Mouse (Mus musculus) neural tube, embryonic 12.5 days (tissue): ENCODE data around the gene Oprm1. TPM values are rescaled to one million over a fixed set of nuclear protein-coding genes. Genes with fewer than 3 reads are reported as not detected.
A peak's percentile ranks its signal among the peaks of the same experiment; 100 is the strongest.

Source experiments
- ATAC-seq: fragments of 200-750 bp; cut with Nextera tagmentation; 2 replicates; pipeline ENCODE4 v1.8.0; 2017; ENCODE audit warnings: low read depth, mild to moderate bottlenecking, moderate TSS enrichment, moderate library complexity; ENCODE audit not compliant: low FRiP score
- H3K27ac ChIP-seq: fragments of 300-500 bp; sonication (generic); 2 replicates; pipeline ENCODE4 v1.5.1; 2016
- H3K27me3 ChIP-seq: fragments of 300-500 bp; sonication (generic); replicated peaks from 2 replicates; pipeline ENCODE4 v1.6.1; 2016; ENCODE audit warnings: mild to moderate bottlenecking
- H3K36me3 ChIP-seq: fragments of 300-500 bp; sonication (generic); 2 replicates; pipeline ENCODE4 v1.6.1; 2016; ENCODE audit warnings: mild to moderate bottlenecking
- H3K4me1 ChIP-seq: fragments of 300-500 bp; sonication (generic); 2 replicates; pipeline ENCODE4 v1.6.1; 2016
- H3K4me2 ChIP-seq: fragments of 300-500 bp; sonication (generic); replicated peaks from 2 replicates; pipeline ENCODE4 v1.6.1; 2016; ENCODE audit warnings: mild to moderate bottlenecking
- H3K4me3 ChIP-seq: fragments of 300-500 bp; sonication (generic); 2 replicates; pipeline ENCODE4 v1.5.1; 2016
- H3K9ac ChIP-seq: fragments of 300-500 bp; sonication (generic); 2 replicates; pipeline ENCODE4 v1.6.1; 2016; ENCODE audit warnings: mild to moderate bottlenecking
- H3K9me3 ChIP-seq: fragments of 300-500 bp; sonication (generic); 2 replicates; pipeline ENCODE4 v1.6.1; 2016; ENCODE audit warnings: mild to moderate bottlenecking
- WGBS: fragments of 180-500 bp; shearing (Covaris S2); methylation state at CpG from one replicate; pipeline ENCODE4 v1.1.7; 2016; 5-methylcytosine and 5-hydroxymethylcytosine counted together
- polyA plus RNA-seq: library from polyadenylated mRNA; unstranded; fragments of >200 nt; fragmentation: Nextera tagmentation; extraction: Ambion mirVana; gene quantifications from 2 replicates; pipeline ENCODE4 v1.2.1, GENCODE M21; 2016

The Oprm1 gene
- polyA plus RNA-seq, 1 experiment from 2014 or later: 0.61 TPM

GRCm38 (mm10) chr10:7062993-7063392 is 304.7 kb downstream of the Oprm1 start:
- WGBS: 91% methylated on average over 7 of the region's 7 CpGs
- Histone ChIP-seq H3K36me3 (no peaks in the 10 kb centered on the region), H3K9ac (no peak overlapping the region), H3K4me3 (no peak overlapping the region), H3K9me3 (no peaks in the 10 kb centered on the region), H3K27ac (no peak overlapping the region), H3K4me1 (no peaks in the 10 kb centered on the region), H3K27me3 (no peaks in the 10 kb centered on the region), H3K4me2 (no peak overlapping the region)
- ATAC-seq: no peak

GRCm38 (mm10) chr10:7063752-7064457 is 305.6 kb downstream of the Oprm1 start:
- H3K4me1 ChIP-seq: no peaks in the 10 kb centered on the region
- H3K36me3 ChIP-seq: no peaks in the 10 kb centered on the region
- H3K9me3 ChIP-seq: no peaks in the 10 kb centered on the region
- no peak for ATAC-seq
- no peak overlapping the region for H3K9ac ChIP-seq
- H3K4me3 ChIP-seq: no peak overlapping the region
- WGBS: 87% methylated on average over 9 of the region's 9 CpGs
- no peak overlapping the region for H3K4me2 ChIP-seq
- H3K27me3 ChIP-seq: no peaks in the 10 kb centered on the region
- no peak overlapping the region for H3K27ac ChIP-seq

GRCm38 (mm10) chr10:7068608-7069007 is 310.3 kb downstream of the Oprm1 start:
- H3K4me1 ChIP-seq: no peaks in the 10 kb centered on the region
- no peak overlapping the region for H3K9ac ChIP-seq
- no peak overlapping the region for H3K4me3 ChIP-seq
- no peaks in the 10 kb centered on the region for H3K27me3 ChIP-seq
- H3K27ac ChIP-seq: no peak overlapping the region
- ATAC-seq: no peak
- H3K9me3 ChIP-seq: no peaks in the 10 kb centered on the region
- no peaks in the 10 kb centered on the region for H3K36me3 ChIP-seq
- 72% methylated on average over 12 of the region's 12 CpGs for WGBS
- no peak overlapping the region for H3K4me2 ChIP-seq

- Histone ChIP-seq H3K27me3 (no peaks in the 10 kb centered on the region), H3K4me2 (no peak overlapping the region), H3K4me3 (no peak overlapping the region), H3K9me3 (no peaks in the 10 kb centered on the region), H3K27ac (no peak overlapping the region), H3K9ac (no peak overlapping the region), H3K36me3 (no peaks in the 10 kb centered on the region), H3K4me1 (no peaks in the 10 kb centered on the region)
- ATAC-seq: no peak
- 82% methylated on average over 2 of the region's 2 CpGs for WGBS
Observed at GRCm38 (mm10) chr10:7069090-7069489, 310.8 kb downstream of the Oprm1 start.

GRCm38 (mm10) chr10:7070100-7070835 is 312.0 kb downstream of the Oprm1 start:
- no peak overlapping the region for H3K4me2 ChIP-seq
- WGBS: 62% methylated on average over 8 of the region's 8 CpGs
- H3K27me3 ChIP-seq: no peaks in the 10 kb centered on the region
- H3K9me3 ChIP-seq: no peaks in the 10 kb centered on the region
- H3K4me1 ChIP-seq: no peaks in the 10 kb centered on the region
- H3K4me3 ChIP-seq: no peak overlapping the region
- peak; percentile 63; the same call in 1 of the 2 replicates for ATAC-seq
- H3K27ac ChIP-seq: no peak overlapping the region
- no peak overlapping the region for H3K9ac ChIP-seq
- H3K36me3 ChIP-seq: no peaks in the 10 kb centered on the region

GRCm38 (mm10) chr10:7070924-7071323 is 312.6 kb downstream of the Oprm1 start:
- ATAC-seq: no peak
- Histone ChIP-seq H3K4me1 (no peaks in the 10 kb centered on the region), H3K4me3 (no peak overlapping the region), H3K9ac (no peak overlapping the region), H3K36me3 (no peaks in the 10 kb centered on the region), H3K4me2 (no peak overlapping the region), H3K9me3 (no peaks in the 10 kb centered on the region), H3K27me3 (no peaks in the 10 kb centered on the region), H3K27ac (no peak overlapping the region)
- WGBS: 81% methylated on average over 5 of the region's 5 CpGs

- no peaks in the 10 kb centered on the region for H3K9me3 ChIP-seq
- no peak for ATAC-seq
- no peak overlapping the region for H3K4me3 ChIP-seq
- no peaks in the 10 kb centered on the region for H3K4me1 ChIP-seq
- no peaks in the 10 kb centered on the region for H3K27me3 ChIP-seq
- H3K4me2 ChIP-seq: no peak overlapping the region
- H3K9ac ChIP-seq: no peak overlapping the region
- no peaks in the 10 kb centered on the region for H3K36me3 ChIP-seq
- WGBS: 93% methylated on average over 2 of the region's 2 CpGs
- no peak overlapping the region for H3K27ac ChIP-seq
Observed at GRCm38 (mm10) chr10:7074231-7074630, 315.9 kb downstream of the Oprm1 start.

GRCm38 (mm10) chr10:7075661-7076060 is 317.4 kb downstream of the Oprm1 start:
- Histone ChIP-seq H3K4me1 (no peaks in the 10 kb centered on the region), H3K4me3 (no peak overlapping the region), H3K27ac (no peak overlapping the region), H3K27me3 (no peaks in the 10 kb centered on the region), H3K36me3 (no peaks in the 10 kb centered on the region), H3K4me2 (no peak overlapping the region), H3K9ac (no peak overlapping the region), H3K9me3 (no peaks in the 10 kb centered on the region)
- no peak for ATAC-seq
- WGBS: 84% methylated on average over 2 of the region's 2 CpGs

- no peaks in the 10 kb centered on the region for H3K36me3 ChIP-seq
- 0 out of 2 replicates have a peak overlapping the region, but pooled peaks have one; percentile 22 for H3K4me2 ChIP-seq
- H3K27ac ChIP-seq: no peak overlapping the region
- no peak overlapping the region for H3K4me3 ChIP-seq
- H3K4me1 ChIP-seq: no peaks in the 10 kb centered on the region
- peak; percentile 79 for ATAC-seq
- H3K9ac ChIP-seq: no peak overlapping the region
- H3K9me3 ChIP-seq: no peaks in the 10 kb centered on the region
- 19% methylated on average over 8 of the region's 8 CpGs for WGBS
- no peaks in the 10 kb centered on the region for H3K27me3 ChIP-seq
Observed at GRCm38 (mm10) chr10:7076201-7076600, 317.9 kb downstream of the Oprm1 start.

- ATAC-seq: peak; percentile 52; the same call in 1 of the 2 replicates
- Histone ChIP-seq H3K27me3 (no peaks in the 10 kb centered on the region), H3K4me2 (0 out of 2 replicates have a peak overlapping the region, but pooled peaks have one; percentile 22), H3K4me3 (no peak overlapping the region), H3K27ac (no peak overlapping the region), H3K9ac (no peak overlapping the region), H3K36me3 (no peaks in the 10 kb centered on the region), H3K9me3 (no peaks in the 10 kb centered on the region), H3K4me1 (no peaks in the 10 kb centered on the region)
- WGBS: 57% methylated on average over 7 of the region's 8 CpGs
Observed at GRCm38 (mm10) chr10:7076662-7077211, 318.4 kb downstream of the Oprm1 start.

GRCm38 (mm10) chr10:7077389-7077808 is 319.1 kb downstream of the Oprm1 start:
- H3K4me3 ChIP-seq: no peak overlapping the region
- 83% methylated on average over 7 of the region's 7 CpGs for WGBS
- H3K4me1 ChIP-seq: no peaks in the 10 kb centered on the region
- no peak overlapping the region for H3K27ac ChIP-seq
- no peak overlapping the region for H3K4me2 ChIP-seq
- H3K9me3 ChIP-seq: no peaks in the 10 kb centered on the region
- no peak overlapping the region for H3K9ac ChIP-seq
- no peaks in the 10 kb centered on the region for H3K36me3 ChIP-seq
- no peak for ATAC-seq
- H3K27me3 ChIP-seq: no peaks in the 10 kb centered on the region

- no peak overlapping the region for H3K4me3 ChIP-seq
- no peak overlapping the region for H3K27ac ChIP-seq
- ATAC-seq: no peak
- H3K9ac ChIP-seq: no peak overlapping the region
- 82% methylated on average over 1 of the region's 1 CpGs for WGBS
- H3K4me1 ChIP-seq: no peaks in the 10 kb centered on the region
- no peaks in the 10 kb centered on the region for H3K9me3 ChIP-seq
- H3K27me3 ChIP-seq: no peaks in the 10 kb centered on the region
- no peaks in the 10 kb centered on the region for H3K36me3 ChIP-seq
- no peak overlapping the region for H3K4me2 ChIP-seq
Observed at GRCm38 (mm10) chr10:7077971-7078370, 319.7 kb downstream of the Oprm1 start.
